Comparison of ENCODE assay signal across 9 mouse cellular contexts in genomic region chr4:45271041-45271452, GRCm38 (mm10). TPM values are rescaled to one million over a fixed set of nuclear protein-coding genes. Genes with fewer than 3 reads are reported as not detected.
DNase-seq lines count a peak whose midpoint lies in the region; ATAC-seq lines count a peak whose summit lies in the region.
"Had no signal": no experiment of that assay in that cellular context is flagged by ENCODE, and none has a peak within 500 bp of the region (broad histone marks: within the 10 kb centered on the region; RNA-seq: fewer than 3 reads in every experiment).

No protein-coding gene starts in this region.

- no peaks in the 10 kb centered on the region for H3K27me3 ChIP-seq in intestine, embryonic 16.5 days (replicated peaks; ENCODE audit: control insufficient read depth, insufficient read depth, low read length)
- no peaks in the 10 kb centered on the region for H3K27me3 ChIP-seq in midbrain, embryonic 15.5 days (replicated peaks)

- H3K4me1 ChIP-seq in intestine, embryonic 16.5 days (ENCODE audit: control insufficient read depth, insufficient read depth, low read length): no peaks in the 10 kb centered on the region
- H3K4me1 ChIP-seq in midbrain, embryonic 15.5 days: peaks cover 8% of the 10 kb centered on the region; the same call in 1 of the 2 replicates

- no peak overlapping the region for H3K27ac ChIP-seq in intestine, embryonic 16.5 days (ENCODE audit: low read length)
- H3K27ac ChIP-seq in midbrain, embryonic 15.5 days: 0 out of 2 replicates have a peak overlapping the region, but pooled peaks have one; percentile 35

- no peaks in the 10 kb centered on the region for H3K9me3 ChIP-seq in intestine, embryonic 16.5 days (ENCODE audit: control insufficient read depth, low read length)
- no peaks in the 10 kb centered on the region for H3K9me3 ChIP-seq in midbrain, embryonic 15.5 days
- H3K9me3 ChIP-seq: megakaryocyte, embryonic 14.5 days had no signal

- 45% methylated on average over 10 of the region's 10 CpGs for WGBS in intestine, embryonic 16.5 days
- WGBS in midbrain, embryonic 15.5 days: 56% methylated on average over 10 of the region's 10 CpGs

- peak overlapping the region; percentile 10; the same call in 1 of the 2 replicates for H3K4me2 ChIP-seq in intestine, embryonic 16.5 days (ENCODE audit: low read depth, low read length)
- H3K4me2 ChIP-seq in midbrain, embryonic 15.5 days: 0 out of 2 replicates have a peak overlapping the region, but pooled peaks have one; percentile 18

- no peak overlapping the region for H3K9ac ChIP-seq in intestine, embryonic 16.5 days (ENCODE audit: low read depth, low read length)
- H3K9ac ChIP-seq in midbrain, embryonic 15.5 days: no peak overlapping the region

- no peak for ATAC-seq in frontal cortex, adult (ENCODE audit: low TSS enrichment)
- peak; percentile 77 for ATAC-seq in intestine, embryonic 16.5 days
- peak; percentile 92 for ATAC-seq in midbrain, embryonic 15.5 days (replicated peaks)

- DNase-seq in frontal cortex, postnatal 14 days (ENCODE audit: low spot score in 2 of 2): peak; percentile 36 to 61
- peak; percentile 85 to 88 for DNase-seq in right cerebral cortex, postnatal 10 days (ENCODE audit: low spot score in 2 of 2)
- DNase-seq in right cerebral cortex, postnatal 36 days (ENCODE audit: low spot score in 2 of 2): no peak
- DNase-seq in urinary bladder, adult 18-20 months (ENCODE audit: low spot score in 2 of 2): no peak
- no peak for DNase-seq in spleen, postnatal 14 days (ENCODE audit: low spot score in 2 of 2)

- no peaks in the 10 kb centered on the region for H3K36me3 ChIP-seq in intestine, embryonic 16.5 days (ENCODE audit: control insufficient read depth, insufficient read depth, low read length)
- H3K36me3 ChIP-seq in midbrain, embryonic 15.5 days (replicated peaks): no peaks in the 10 kb centered on the region

- H3K4me3 ChIP-seq in intestine, embryonic 16.5 days (ENCODE audit: low read length): no peak overlapping the region
- H3K4me3 ChIP-seq in midbrain, embryonic 15.5 days: no peak overlapping the region
- H3K4me3 ChIP-seq: megakaryocyte, embryonic 14.5 days had no signal

RNA-seq across cellular contexts. Expression of gene Trmt10b, which starts 25.9 kb away (rescaled TPM):
- 13.0 and 15.5 TPM in 2 replicates for polyA plus RNA-seq in intestine, embryonic 16.5 days (2015; fragmentation: Nextera tagmentation; extraction: Ambion mirVana)
- 24.1 and 24.2 TPM in 2 replicates for polyA plus RNA-seq in midbrain, embryonic 15.5 days (2015; fragmentation: Nextera tagmentation; extraction: Ambion mirVana)

Comparison
In these comparisons a context has a peak if more than half of its experiments do, and no peak if none do; other contexts are left out.
1. DNase-seq: peak in frontal cortex, postnatal 14 days (2 of 2) and right cerebral cortex, postnatal 10 days (2 of 2); none in right cerebral cortex, postnatal 36 days (0 of 2), urinary bladder, adult 18-20 months (0 of 2) and spleen, postnatal 14 days (0 of 2).